Mouse (Mus musculus) neutrophil, adult 5-6 weeks (primary cell): ENCODE measurements around the gene Gm15013. TPM values are rescaled to one million over a fixed set of nuclear protein-coding genes. Genes with fewer than 3 reads are reported as not detected.
A peak's percentile ranks its signal among the peaks of the same experiment; 100 is the strongest.
"Not testable (repeated sequence)": the region's sequence is repeated elsewhere in the genome, so short reads cannot be mapped to it uniquely, and the experiment has no call there.

Experiments
- ATAC-seq: fragments of 151-379, 151-347 bp; 2 replicates; pipeline ENCODE4 v1.8.0; 2017; ENCODE audit warnings: mild to moderate bottlenecking, moderate TSS enrichment; ENCODE audit not compliant: insufficient number of reproducible peaks, poor library complexity, low FRiP score, severe bottlenecking; ENCODE audit errors: extremely low read depth
- total RNA-seq: library from RNA; stranded (forward); fragments of 200-1000 nt; gene quantifications from 2 replicates; pipeline ENCODE4 v1.2.3, GENCODE M21; 2017

The Gm15013 gene
- total RNA-seq = not detected in 2 replicates

DNA sequence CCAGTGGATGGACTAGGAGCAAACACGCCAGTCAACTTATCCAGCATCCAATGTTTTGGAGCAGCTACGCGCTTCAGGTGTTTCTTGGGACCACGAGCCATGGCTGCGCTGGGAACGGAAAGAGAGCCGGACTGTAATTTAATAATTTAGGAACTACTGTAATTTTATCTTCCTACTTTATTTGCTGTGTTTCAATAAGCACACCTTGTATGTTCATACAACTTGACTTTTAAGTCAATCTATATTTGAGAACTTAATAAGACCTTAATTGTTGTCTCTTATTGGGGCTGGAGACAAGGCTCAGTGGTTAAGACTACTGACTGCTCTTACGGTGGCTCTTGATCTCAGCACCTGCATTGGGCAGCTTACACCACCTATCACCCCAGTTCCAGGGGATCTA lies at the start of gene Gm15013:
Gene Gm15013 (minus strand): TSS at position 101 of the 400 bp plus-strand sequence.
- no peak for ATAC-seq

DNA sequence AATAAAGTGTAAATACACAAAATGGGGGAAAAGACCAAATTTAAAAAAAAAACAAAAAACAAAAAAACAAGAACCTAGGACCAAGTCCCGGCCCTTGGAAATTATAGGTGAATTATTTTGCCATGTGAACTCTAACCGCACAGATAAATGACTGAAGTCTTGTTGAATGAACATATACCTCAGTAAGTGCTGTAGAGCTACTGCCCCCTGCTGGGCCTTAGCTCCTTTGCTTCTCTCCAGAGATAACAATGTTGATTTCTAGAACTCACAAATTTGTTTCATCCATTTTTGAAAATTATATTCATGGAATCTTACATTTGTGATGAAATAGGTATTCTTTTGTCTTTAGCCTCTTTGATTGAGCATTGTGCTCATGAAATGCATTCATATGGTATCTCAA lies 48.3 kb upstream of the Gm15013 start:
- no peak for ATAC-seq

DNA sequence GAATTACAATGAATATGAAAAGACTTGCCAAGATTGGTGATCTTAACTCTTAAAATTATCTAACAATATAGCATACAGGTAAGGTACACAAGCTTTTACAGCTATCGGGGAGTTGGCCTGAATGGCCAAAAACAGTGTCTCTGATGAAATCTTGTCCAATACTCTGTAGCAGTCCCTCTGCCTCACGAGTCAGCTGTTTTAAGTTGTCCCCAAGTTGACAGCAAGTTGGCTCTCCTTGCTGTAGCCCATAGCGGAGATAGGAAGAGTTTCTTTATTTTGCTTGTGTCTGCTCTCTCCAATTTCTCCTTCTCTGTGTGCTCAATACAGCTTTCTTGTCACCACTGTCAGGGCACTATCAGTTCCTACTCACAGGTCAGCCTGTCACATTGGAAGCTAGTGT lies 44.4 kb upstream of the Gm15013 start:
- ATAC-seq = not testable (repeated sequence)

DNA sequence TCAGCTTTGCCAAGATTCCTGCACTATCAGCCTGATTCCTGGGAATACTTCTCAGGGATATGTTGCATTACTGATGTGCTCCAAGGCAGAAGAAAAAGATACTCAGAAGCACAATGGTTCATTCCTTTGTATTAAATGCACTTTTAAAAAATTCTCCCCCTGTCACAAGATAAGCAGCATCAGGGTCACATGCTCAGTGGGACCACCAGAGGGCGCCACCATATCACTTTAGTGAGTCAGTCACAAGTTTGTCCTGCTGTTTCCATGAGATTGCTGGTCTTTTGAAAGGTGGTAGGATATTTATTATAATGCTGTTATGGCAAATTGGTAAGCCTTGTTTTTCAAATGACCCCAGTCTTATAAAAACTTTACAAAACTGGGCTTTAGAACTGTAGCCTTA lies 37.6 kb upstream of the Gm15013 start:
- no peak for ATAC-seq

DNA sequence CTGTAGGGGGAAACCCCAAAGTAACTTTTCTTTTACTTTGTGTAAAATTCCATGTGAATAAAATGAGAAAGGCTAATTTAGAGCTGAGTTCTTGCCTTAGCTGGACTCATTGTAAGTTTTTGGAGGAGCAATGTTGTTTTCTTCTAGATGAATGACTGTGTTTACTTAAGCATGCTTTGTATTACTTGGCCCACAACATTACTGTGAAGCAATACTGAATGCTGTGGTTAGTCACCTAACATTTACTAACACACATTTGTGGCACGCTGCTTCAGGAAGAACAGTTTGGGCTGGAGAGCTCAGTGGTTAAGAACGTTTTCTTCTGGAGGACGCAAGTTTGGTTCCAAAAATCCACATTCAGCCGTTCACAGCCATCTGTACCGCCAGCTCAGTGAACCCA lies 22.8 kb upstream of the Gm15013 start:
- ATAC-seq = no peak

DNA sequence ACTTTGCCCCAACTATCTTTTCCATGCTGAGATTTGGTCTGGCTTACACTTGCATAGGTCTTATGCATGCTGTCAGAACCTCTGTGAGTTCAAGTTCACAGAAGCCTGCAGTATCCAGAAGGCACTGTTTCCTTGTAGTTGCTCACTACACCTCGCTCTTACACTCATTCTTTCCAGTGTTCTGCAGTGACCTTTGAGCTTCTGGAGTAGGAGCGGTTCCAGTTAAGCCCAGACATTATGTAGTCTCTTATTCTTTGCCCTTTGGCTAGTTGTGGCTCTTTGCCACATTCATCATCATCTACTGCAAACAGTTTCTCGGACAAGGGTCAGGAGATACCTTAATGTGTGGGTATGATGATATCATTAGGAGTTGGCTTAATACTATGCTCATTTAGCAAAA lies 16.3 kb upstream of the Gm15013 start:
- no peak for ATAC-seq

DNA sequence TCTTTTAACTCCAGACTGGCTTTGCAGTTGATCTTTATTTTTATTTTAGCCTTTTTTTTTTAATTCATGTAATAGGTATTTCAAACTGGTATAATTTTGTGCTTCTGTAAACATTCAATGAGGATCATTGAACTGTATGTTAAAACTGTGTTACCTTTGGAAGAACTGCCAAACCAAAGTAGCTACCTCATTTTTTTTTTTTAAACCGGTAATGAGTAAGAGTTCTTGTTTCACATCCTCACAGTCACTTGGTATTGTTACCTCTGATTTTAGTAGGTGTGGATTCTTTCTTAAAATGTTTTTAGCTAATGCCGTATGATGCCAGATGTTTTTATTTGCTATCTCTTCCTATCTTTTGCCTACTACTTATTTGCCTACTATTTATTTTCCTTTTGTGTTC lies 8.1 kb upstream of the Gm15013 start:
- no peak for ATAC-seq

DNA sequence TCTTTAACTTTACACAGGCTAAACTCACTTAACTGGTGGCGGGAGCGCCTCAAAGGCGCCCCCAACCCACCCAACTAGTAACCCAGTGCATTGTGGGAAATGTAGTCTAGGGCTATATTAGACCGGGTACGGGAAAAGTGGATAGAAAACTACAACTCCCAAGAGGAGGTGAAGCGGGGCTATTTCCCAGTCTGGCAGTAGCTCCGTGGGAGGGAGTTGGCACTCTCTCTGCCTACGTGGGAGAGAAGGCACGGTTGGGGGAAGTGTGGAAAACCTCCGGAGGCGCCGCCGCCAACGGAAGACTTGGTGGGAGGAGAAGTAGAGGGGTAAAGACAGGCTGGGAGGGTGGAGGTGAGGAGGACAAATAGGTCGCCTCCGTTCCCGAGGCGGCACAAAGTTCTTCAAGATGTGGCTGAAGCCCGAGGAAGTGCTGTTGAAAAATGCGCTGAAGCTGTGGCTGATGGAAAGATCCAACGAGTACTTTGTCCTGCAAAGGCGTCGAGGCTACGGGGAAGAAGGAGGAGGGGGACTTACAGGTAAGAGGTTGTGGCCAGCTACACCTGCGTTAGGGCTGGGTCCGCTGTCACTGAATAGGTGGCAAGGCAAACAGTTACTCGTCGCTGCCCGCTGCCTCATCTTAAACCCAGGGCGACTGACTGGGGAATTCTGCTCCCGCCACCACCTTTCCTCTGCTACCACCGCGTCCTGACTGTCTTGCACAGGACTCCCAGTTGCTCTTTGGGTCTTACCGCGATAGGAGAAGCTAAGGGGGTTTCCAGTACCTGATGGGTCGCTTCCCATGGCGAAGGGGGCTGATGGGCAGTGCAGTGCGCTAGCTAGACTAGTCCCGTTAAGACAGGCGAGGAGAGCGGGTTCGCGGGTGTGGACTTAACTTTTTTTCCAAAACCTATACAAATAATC lies 29.2 kb downstream of the Gm15013 start, which contains the start of gene Tbc1d8b:
Gene Tbc1d8b (plus strand): TSS at position 222 of the 921 bp plus-strand sequence.
- ATAC-seq = peak; percentile 79

DNA sequence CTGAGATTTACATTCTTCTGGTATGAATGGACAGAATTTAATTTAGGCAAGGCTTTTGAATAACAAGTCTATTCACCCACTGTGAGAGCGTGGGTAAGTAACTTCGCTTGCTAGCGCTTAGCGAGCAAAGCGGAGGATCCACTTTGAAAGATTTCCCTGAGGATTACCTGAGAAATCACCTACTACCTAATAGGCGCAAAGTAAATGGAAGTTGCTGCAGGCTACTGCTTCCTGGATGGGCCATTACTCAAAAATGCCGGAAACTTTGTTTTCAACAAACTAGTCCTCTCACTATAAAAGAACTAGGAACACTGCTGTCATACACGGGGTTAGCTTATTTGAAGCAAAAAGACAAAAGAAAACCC lies 29.9 kb downstream of the Gm15013 start:
- no peak for ATAC-seq

DNA sequence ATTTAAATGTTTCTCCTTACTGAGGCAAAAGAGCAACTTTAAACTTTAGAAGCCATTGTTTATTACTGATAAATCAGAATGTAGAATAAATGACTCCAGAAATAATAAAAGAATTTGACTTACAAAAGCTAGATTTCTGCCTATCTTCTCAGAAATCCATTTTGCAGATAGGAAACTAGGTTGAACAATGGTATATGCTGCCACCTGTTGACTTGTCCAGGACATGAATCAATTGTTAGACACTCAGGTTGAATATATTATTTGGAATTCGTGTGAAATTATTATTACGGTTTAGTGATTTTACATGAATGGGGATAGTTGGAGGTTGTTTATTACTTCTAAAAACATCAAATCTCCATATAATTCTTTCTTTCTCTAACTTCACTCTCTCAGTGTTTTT lies 48.5 kb downstream of the Gm15013 start:
- ATAC-seq = no peak

Other genes with a start within 250 kb of the Gm15013 start
- 0.12 TPM in 1 of 2 replicates, not detected in the other for gene D330045A20Rik, start 234.1 kb downstream of the Gm15013 start, total RNA-seq
- 2.8 and 3.3 TPM in 2 replicates for gene Rnf128, start 151.2 kb downstream of the Gm15013 start, total RNA-seq
- gene Tbc1d8b, start 29.5 kb downstream of the Gm15013 start, total RNA-seq = 7.3 and 8.0 TPM in 2 replicates
- not detected in 2 replicates for gene Ripply1, start 67.9 kb upstream of the Gm15013 start, total RNA-seq
- gene Cldn2, start 86.3 kb upstream of the Gm15013 start, total RNA-seq = not detected in 2 replicates
- gene Morc4, start 157.2 kb upstream of the Gm15013 start, total RNA-seq = 0.47 TPM in 1 of 2 replicates, not detected in the other